Mouse (Mus musculus): ENCODE results near the gene Tpcn1.
A peak's percentile ranks its signal among the peaks of the same experiment; 100 is the strongest.

The Tpcn1 gene

DNA sequence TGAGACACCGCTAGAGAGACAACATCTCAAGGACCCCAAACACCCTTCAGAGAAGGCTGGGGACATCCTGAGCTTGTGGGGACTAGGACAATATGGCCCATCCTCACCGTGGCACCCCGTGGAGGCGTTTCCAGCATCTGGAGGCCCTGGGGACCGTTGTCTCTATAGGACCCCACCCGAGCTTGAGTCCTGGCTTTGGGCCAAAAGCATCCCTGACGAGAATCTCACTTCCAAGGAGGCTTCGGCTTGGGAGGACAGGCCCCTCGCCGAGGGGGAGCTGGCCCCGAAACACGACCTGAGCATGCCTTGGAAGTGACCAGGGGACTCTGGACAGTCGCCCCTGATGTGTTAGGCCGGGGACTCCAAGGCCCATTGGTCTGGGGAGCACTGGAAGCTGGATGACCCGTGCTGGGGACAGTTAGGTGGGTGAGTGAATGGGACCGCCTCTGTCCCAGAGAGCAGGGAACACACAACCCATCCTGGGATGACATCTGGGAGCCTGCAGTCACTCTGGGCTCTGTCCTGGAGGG lies 20.8 kb upstream of the Tpcn1 start:
- no peak for DNase-seq (ENCODE audit: low spot score)

DNA sequence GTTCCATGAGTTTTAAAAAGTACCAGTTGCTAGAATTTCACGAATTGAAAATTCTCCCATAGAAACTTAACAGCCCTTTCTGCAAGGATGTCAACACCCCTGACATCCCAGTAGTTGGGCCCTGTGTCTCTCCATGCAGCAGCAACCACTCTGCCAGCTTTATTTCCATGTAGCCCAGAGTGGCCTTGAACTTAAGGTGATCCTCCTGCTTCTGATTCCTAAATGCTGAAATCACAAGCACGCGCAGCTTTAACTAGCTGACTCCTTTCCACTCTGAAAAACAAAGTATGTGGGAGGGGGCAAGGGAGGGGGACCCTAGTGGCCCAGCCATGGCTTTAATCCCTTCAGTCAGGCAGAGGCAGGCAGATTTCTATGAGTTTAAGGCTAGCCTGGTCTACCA lies 18.9 kb upstream of the Tpcn1 start:
- DNase-seq (ENCODE audit: low spot score): no peak

DNA sequence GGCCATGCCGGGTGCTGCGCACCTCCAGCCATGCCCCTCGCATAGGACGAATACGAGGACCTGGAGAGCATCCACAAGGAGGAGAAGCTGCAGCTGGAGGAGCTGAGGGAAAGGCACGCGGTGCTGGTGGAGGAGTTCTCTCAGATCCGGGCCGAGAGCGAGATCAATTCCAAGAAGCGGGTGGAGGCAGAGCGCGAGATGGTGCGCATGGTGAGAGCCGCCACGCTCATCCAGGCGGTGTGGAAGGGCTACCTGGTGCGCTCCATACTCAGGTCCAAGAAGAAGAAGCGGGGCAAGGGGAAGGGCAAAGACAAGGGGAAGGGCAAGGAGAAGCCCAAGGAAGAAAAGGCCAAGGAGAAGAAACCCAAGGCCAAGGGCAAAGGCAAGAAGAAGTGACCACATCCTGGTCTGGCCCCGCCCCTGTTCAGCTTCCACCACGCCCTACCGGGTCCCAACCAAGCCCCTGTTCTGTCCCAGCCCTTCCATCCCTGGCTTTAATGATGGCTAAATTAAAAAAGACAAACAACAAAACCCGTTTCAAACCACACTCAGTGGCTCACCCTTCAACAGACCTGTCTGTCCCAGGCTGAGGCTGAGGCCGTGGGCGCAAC lies 18.2 kb upstream of the Tpcn1 start:
- DNase-seq (ENCODE audit: low spot score): no peak

DNA sequence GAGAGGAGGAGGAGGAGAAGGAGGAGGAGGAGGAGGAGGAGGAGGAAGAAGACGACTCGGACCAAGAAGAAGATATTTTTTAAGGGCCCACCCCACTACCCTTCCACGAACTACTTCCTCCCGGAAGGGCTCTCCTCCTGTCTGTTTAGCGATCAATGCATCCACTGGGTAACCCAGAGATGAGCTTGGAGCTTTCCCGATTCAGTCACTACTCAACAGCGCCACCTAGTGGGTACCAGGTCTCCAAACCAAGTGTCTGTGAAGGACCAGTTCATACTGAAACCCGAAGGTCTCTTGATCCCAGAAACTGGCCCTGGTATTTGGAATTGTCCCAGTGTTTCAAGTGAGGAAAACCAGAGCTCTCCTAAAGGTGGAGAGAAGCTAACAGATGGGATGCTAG lies 17.2 kb upstream of the Tpcn1 start:
- peak; percentile 79 for DNase-seq (ENCODE audit: low spot score)

DNA sequence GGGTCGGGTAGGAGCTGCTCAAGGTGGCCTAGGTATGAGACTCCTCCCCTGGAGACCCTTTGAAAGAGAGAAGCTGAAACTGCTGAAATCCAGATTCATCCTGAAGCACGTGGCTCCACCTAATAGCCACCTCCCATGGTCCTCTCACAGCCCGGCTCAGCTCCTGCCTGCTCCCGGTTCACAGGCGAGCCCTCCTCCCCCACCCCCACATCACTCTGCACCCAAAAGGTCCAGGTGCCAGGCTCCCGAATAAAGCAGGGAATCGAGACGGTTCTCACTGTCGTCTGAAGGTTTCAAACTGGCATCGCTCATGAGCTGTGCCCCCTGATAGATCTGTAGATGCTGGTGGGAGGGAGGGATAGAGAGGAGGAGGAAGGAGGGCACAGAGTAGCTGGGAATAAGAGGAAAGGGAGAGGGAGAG lies 16.8 kb upstream of the Tpcn1 start:
- DNase-seq (ENCODE audit: low spot score): no peak

DNA sequence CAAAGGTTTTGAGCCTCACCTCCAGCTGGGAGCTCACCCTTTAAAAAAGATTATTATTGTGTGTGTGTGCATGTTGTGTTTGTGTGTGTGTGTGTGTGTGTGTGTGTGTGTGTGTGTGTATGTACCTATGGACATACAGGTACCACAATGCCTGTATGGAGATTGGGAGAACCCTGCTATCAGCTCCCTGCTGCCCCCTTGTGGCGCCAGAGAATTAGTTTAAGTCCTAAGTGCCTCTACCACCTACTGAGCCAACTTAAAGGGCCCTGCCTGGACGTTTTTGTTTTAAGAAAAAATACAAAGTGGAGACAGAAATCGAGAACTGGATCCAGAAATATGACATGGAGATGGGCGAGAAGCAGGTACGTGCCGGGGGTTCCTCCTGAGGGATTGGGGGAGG lies 16.4 kb upstream of the Tpcn1 start:
- peak; percentile 73 for DNase-seq (ENCODE audit: low spot score)

DNA sequence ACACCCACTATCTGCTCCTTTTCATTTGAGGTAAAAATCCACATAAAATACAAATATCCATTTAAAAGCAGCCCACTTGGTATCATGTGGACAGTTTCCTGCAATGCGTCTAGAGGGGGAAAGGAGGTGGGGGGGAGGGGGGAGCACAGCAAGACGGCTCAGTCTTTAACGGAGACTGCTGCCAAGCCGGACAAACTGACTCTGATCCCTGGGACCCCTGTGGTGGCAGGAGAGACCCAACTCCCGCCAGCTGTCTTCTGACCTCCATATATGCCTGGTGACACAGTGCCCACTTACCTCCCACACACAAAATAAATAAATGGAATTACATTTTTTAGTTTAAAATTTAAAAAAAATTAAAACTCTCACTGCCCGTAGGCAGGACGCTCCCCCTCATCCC lies 15.0 kb upstream of the Tpcn1 start:
- no peak for DNase-seq (ENCODE audit: low spot score)

DNA sequence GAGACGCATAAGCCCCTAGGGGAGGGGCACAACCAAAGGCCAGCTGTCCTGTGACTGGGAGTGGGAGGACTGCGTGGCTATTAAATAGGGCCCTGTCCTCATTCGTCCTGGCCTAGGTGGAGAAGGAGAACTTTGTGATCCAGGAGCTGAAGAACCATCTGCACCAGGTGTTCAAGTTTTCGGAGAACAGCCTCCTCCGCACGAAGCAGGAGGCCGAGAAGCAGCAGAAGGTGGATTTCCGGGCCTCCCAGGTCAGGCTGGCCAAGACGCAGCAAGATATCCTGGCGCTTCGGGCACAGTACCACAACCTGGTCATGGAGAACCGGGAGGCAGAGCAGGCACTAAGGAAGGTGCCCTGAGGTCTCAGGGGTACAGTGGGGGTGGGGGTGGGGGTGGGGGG lies 13.7 kb upstream of the Tpcn1 start:
- no peak for DNase-seq (ENCODE audit: low spot score)

DNA sequence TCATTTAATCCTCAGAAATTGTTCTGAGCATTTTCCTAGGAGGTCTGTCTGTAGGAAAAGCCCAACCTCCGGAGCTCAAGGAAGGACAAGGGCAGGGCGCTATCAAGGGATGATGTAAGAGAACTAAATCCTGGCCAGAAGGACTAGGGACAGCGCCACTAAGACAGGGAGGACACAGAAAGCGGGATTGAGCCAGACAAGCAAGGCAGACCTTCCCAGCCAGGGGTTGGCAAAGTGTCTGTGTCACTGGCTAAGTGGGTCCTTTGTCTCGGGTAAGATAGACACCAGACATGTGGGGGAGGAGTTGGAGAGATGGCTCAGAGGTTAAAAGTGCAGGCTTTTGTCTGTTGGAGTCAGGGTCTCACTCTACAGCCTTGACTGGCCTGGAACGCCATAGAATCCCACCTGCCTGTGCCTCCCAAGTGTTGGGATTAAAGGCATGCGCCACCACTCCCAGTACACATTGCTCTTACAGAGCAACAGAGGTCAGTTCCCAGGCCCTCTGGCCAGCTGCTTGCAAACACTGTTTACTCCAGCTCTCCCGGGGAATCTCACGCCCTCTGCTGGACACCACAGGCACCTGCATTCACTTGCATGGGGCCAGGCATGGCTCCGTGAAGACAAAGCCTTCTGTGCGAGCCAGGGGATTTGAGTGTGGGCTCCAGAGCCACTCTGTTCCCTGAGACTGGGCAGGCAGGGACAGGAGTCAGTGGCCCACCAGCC lies 12.6 kb upstream of the Tpcn1 start:
- DNase-seq (ENCODE audit: low spot score): no peak

DNA sequence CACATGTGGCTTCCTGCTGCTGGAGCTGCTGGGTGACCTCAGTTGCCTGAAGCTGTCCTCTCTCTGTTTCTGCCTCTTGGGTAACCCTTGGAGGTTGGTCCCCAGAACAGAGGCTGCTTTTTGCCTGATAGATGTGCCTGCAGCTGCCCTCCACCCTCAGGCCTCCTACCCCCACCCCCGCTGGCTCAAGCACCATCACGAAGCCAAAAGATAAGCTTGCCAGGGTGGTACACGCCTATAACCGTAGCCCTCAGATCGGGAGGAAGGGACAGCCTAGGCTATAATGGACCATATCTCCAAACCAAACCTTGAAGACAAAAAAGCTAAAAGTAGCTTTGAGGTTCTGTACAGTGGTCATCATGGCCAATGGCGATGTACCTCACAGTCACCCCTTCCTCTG lies 11.2 kb upstream of the Tpcn1 start:
- no peak for DNase-seq (ENCODE audit: low spot score)

DNA sequence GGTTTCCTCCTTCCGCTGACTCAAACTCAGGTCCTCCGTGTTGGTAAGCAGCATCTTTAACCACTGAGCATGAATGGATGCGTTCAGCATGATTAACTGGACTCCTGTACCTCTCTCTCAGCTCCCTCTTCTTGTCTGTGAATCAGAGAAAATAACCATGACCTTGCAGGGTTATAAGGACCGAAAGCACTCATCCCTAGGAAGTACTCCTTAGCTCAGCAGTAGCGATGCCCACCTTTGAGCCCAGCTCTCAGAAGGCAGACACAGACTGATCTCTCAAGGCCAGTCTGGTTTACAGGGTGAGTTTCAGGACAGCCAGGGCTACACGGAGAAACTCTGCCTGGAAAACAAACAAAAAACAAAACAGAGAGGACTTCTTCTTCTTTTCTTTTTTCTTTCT lies 6.0 kb upstream of the Tpcn1 start:
- DNase-seq (ENCODE audit: low spot score): no peak

DNA sequence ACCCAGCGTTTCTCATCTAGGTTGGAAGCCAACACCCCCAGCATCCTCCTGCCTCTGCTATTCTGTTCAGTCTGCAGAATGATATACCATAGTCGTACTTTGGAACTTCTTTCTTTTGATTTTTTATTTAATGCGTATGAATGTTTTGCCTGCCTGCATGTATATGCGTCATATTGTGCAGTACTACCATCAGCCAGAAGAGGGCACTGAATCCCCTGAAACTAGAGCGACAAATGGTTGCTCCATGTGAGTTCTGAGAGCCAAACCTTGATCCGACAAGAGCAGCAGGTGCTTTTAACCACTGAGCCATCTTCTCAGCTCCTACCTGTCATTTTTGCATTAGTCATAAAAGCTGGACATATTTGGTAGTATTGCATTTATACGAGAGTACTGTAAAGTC lies 3.7 kb upstream of the Tpcn1 start:
- no peak for DNase-seq (ENCODE audit: low spot score)

DNA sequence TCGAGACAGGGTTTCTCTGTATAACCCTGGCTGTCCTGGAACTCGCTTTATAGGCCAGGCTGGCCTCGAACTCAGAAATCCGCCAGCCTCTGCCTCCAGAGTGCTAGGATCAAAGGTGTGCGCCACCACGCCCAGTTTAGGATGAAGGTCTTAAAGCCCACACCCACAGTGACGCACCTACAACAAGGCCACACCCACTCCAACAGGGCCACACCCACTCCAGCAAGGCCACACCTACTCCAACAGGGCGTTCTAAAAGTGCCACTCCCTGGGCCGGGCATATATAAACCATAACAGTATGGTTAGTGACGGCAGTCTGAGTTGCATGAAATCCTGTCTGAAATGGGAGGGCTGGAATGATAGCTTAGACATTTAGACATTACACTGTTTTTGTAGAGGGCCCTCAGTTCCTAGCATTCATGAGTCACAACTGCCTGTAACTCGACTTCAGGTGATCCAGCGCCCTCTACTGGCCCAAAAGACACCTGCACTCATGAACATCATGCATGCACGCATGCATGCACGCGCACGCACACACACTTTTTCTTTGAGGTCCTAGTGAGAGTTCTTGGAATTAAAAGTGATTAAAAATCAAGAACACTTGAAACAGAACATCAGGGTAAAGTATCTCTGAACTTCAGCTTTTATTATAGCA lies 2.0 kb upstream of the Tpcn1 start:
- no peak for DNase-seq (ENCODE audit: low spot score)

DNA sequence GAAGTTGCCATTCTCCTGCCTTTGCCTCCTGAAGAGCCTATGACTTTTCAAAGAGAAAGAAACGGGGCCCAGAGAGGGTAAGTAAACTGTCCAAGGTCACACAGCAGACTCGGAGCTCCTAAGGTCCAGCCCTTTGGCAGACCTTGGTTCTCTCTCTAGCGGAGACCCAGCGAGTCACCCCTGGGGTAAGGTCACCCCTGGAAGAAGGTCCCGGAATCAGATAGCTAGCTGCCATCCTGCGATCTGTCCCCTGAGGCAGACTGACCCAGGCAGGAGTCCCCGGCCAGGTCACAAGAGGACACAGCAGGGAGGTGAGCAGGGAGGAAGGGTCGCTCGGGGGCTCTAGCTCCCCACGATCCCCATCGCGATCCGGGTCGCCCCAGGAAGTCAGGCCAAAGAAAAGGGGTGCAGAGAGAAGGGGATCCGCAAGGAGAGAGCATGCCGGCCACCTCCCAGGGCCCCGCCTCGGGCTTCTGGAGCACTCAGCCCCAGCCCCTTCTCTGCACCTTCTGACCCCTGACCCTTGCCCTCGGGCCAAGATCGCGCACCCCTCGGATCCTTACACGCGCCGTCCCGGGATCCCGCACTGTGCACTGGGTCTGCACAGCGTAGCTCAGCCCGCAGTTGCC lies 419 bp downstream of the Tpcn1 start:
- DNase-seq (ENCODE audit: low spot score): peak; percentile 25

DNA sequence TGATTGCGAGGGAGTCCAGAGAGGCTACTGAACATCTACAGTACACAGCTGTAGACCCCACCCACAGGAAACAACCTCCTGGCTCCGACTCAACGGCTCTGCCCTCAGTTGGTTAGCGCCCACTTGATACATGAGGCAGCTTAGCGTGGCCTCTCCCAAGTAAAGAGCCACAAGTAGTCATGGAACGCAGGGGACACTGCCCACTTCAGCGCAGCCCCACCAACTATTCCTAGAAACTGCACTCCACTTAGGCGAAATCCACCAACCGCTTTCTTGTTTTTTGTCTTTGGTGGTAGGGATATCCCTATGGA lies 902 bp downstream of the Tpcn1 start:
- peak; percentile 62 for DNase-seq (ENCODE audit: low spot score)

DNA sequence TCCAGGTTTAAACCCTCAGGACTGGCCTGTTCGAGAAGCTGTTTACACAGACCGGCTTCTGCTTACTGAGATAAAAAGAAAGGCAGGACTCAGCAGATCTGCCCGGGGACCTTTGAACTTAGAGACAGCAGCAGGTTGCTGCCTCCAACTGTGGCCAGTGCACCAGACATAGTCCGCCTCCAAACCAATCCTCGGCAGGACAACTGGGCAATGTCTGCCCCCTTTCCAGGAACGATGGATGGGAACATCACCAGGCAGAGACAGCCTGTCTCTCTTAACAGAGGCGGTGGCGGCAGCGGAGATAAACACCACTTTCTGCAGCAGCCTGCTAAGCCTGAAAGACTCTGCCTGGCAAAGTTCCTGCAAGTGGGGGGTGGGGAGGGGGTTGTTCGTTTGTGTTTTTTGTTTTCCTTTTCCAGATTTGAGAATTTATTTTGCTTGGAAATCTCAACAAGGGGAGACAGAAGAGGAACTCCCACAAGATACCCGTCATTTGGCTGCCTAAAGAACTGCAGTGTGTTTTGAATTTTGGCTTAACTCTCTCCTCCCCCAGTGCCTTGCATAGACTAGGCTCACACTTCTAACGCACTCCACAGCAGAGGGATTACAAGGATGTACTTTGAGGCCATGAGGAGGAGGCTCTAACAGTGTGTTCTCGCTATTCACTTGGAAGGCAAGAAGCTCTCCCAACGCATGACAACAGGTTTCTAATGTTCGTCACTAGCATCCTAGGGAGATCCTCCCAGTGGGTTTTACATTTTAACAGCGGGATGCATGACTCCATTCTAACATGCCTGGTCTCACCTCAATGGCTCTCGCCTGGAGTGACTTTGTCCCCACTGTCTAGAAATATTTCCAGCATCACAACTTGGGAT lies 1.5 kb downstream of the Tpcn1 start:
- peak; percentile 58 for DNase-seq (ENCODE audit: low spot score)

DNA sequence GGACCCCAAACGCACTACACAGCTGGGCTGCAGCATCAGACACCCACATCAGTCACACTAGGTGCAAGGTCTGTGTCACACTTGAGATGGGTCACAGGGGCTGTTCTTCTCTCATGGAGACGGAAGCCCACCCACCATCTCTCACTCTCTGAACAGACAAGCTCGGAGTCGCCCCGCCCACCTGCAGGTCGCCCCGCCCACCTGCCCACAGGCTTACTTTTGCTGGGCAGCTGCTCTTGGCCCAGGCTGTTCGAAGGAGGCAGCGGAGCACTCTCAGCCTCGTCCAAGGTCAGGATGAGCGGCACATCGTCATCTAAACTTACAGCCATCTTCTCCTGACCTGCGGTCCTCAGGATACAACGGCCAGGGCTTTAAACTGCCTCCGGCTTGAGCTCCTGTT lies 3.5 kb downstream of the Tpcn1 start:
- no peak for DNase-seq (ENCODE audit: low spot score)

DNA sequence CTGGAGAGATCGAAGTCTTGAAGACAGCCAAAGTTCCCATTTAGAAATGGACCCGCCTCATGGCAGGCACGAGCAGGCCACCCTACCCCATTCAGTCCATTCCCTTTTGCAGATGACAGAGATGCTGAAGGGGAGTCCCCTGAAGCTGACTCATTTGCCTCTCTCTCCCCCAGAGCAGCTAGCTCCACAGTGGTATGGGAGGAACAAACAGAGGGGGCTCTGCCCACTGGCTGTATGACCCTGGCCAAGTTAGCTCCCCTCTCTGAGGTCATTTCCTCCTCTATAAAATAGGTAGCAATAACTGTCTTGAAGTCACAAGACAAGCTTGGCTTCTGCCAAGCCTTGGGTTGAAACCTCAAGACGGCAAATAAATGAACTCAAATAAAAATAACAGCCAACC lies 5.0 kb downstream of the Tpcn1 start:
- DNase-seq (ENCODE audit: low spot score): no peak

DNA sequence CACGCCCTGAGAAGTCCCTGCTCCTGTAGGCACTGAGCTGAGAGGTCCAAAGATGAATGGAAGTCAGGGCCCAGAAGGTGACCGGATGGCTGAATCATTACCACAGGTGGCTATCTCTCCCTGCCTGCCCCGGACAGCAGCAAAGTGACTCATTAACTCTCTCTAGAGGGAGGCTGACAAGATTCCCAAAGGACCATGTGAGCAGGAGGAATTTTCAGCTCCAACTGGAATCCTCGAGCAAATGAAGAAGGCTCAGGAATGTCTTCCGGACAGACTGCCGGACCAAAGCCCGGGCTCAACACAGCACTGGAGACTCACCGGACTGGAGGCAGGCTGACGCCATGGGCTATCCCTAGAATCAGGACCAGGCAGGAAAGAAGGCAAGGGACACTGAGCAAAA lies 6.5 kb downstream of the Tpcn1 start:
- no peak for DNase-seq (ENCODE audit: low spot score)

DNA sequence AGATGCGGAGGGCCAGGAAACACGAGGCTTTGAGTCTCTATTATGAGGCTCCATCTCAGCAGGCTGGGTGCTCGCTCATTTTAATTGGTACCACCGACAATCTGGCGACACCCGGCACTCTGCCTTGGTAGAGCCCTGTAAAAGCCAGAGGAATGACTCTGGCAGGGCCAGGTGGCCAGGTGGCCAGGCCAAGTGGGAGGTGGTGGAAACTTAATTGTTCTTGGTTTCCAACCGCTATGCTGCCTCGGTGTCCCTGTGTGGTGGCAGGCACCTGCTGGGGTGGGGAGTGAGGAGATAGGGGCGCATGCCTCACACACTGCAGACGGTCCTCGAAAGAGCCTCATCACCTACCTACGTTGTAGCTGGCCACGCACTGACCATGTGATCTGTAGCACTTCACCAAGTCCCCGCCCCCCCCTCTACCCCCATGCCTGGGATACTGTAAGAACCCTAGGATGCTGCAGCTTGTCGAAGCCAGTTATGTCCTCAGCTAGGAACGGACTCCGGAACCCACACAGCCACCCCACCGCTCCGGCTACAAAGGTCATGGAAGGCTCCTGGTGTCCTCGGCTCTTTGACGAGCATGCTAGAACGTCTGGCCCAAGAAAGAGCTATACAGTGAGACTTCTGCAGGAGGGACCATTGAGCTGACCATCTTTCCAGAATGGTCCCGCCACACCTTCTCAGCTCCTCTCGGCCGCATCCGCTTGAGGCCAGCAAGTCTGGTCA lies 8.4 kb downstream of the Tpcn1 start:
- no peak for DNase-seq (ENCODE audit: low spot score)

DNA sequence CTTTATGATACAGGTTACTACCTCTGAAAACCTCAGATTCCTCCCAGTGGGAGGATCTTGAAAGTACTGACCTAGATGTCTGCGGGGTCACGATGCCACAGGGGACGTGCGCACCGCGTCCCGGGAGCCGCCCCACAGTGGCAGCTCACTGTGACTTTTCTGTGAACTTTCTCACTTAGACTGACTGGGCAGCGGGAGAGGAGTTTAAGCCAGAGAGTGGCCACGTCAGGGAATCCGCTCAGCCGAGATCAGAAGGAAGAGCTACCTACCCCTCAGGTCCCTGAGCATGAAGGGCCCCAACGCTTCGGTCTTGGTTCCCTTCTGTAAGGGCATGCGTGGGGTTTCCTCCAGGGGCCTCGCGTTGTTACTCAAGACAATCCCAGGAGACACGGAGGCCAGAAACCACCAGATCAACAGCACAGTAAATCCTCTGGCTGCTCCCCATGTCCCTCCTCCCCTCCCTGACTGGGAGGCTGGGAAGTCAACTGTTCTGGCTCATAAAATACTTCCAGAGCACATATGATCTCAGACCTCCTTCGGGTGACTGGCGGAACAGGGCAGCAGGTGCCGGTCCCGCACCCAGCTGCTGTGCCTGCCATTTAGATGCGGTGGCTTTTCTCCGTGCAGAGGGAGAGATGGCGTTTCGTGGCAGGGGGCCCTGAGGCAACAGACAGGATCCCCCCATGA lies 9.1 kb downstream of the Tpcn1 start:
- DNase-seq (ENCODE audit: low spot score): peak; percentile 29

Measured in spleen, adult 12 weeks (tissue).